Mouse (Mus musculus): Measurements from ENCODE around the gene Ezr.

- no peak for TF ChIP-seq POLR2A (IDR thresholded peaks at IDR 0.05; ENCODE audit: borderline replicate concordance, extremely low read depth, low read depth, low read length)
- no peak for TF ChIP-seq CTCF (IDR thresholded peaks at IDR 0.05; ENCODE audit: insufficient read depth, low read length)
Observed at GRCm38 (mm10) chr17:6752375-6752774, 30.2 kb downstream of the Ezr start.

Measured in lung, adult 2 months (tissue).